ENCODE assay signal across 17 mouse cellular contexts in genomic region chr4:32939521-32939920, GRCm38 (mm10). TPM values are rescaled to one million over a fixed set of nuclear protein-coding genes. Genes with fewer than 3 reads are reported as not detected.
A peak's percentile ranks its signal among the peaks of the same experiment; 100 is the strongest.
DNase-seq lines count a peak whose midpoint lies in the region; ATAC-seq and TF ChIP-seq lines count a peak whose summit lies in the region.
"Had no signal": no experiment of that assay in that cellular context is flagged by ENCODE, and none has a peak within 500 bp of the region (broad histone marks: within the 10 kb centered on the region; RNA-seq: fewer than 3 reads in every experiment).

No protein-coding gene starts in this region.

- TF ChIP-seq CTCF in layer of hippocampus, adult 2 months (conservative IDR thresholded peaks at IDR 0.05): no peak
- no peak for TF ChIP-seq CTCF in brain, embryonic 14.5 days (IDR thresholded peaks at IDR 0.05; ENCODE audit: borderline replicate concordance, extremely low read depth, insufficient read depth, insufficient read length)

- no peaks in the 10 kb centered on the region for H3K36me3 ChIP-seq in forebrain, embryonic 12.5 days (replicated peaks)
- H3K36me3 ChIP-seq in midbrain, embryonic 15.5 days (replicated peaks): no peaks in the 10 kb centered on the region
- H3K36me3 ChIP-seq: heart, embryonic 12.5 days had no signal

- no peak overlapping the region for H3K9ac ChIP-seq in forebrain, embryonic 12.5 days
- no peak overlapping the region for H3K9ac ChIP-seq in midbrain, embryonic 15.5 days
- H3K9ac ChIP-seq: heart, embryonic 12.5 days; liver, embryonic 14.5 days had no signal

- 18% methylated on average over 4 of the region's 4 CpGs for WGBS in forebrain, embryonic 12.5 days
- WGBS in midbrain, embryonic 15.5 days: 30% methylated on average over 4 of the region's 4 CpGs

- DNase-seq in layer of hippocampus, adult 2 months (ENCODE audit: low spot score in 2 of 2): no peak
- no peak for DNase-seq in layer of hippocampus, postnatal 25 days (ENCODE audit: extremely low spot score in 1 of 2, low spot score in 1 of 2)
- peak; percentile 70 for DNase-seq in brain, embryonic 14.5 days (ENCODE audit: low read depth)
- no peak for DNase-seq in spleen, adult 18-20 months
- no peak for DNase-seq in T-cell, adult 2 months (ENCODE audit: low spot score)
- DNase-seq in kidney, postnatal 36 days: no peak
- DNase-seq: adrenal gland, adult 2 months; gastrocnemius, postnatal 25 days; lung, postnatal 14 days had no signal

- H3K27ac ChIP-seq in layer of hippocampus, adult 2 months: peak overlapping the region; percentile 76
- peak overlapping the region; percentile 57 for H3K27ac ChIP-seq in forebrain, embryonic 12.5 days
- H3K27ac ChIP-seq in midbrain, embryonic 15.5 days: peak overlapping the region; percentile 45; the same call in 1 of the 2 replicates
- H3K27ac ChIP-seq: liver, embryonic 14.5 days had no signal

- H3K27me3 ChIP-seq in forebrain, embryonic 12.5 days: no peaks in the 10 kb centered on the region
- no peaks in the 10 kb centered on the region for H3K27me3 ChIP-seq in midbrain, embryonic 15.5 days (replicated peaks)
- H3K27me3 ChIP-seq: heart, embryonic 12.5 days; Patski had no signal

- no peak for TF ChIP-seq POLR2A in brain, embryonic 14.5 days (IDR thresholded peaks at IDR 0.05; ENCODE audit: borderline replicate concordance, extremely low read depth, insufficient read depth, insufficient read length, poor library complexity, severe bottlenecking)

- H3K4me2 ChIP-seq in forebrain, embryonic 12.5 days: no peak overlapping the region
- H3K4me2 ChIP-seq in midbrain, embryonic 15.5 days: no peak overlapping the region
- H3K4me2 ChIP-seq: heart, embryonic 12.5 days had no signal

- no peaks in the 10 kb centered on the region for H3K9me3 ChIP-seq in forebrain, embryonic 12.5 days
- no peaks in the 10 kb centered on the region for H3K9me3 ChIP-seq in midbrain, embryonic 15.5 days
- H3K9me3 ChIP-seq: heart, embryonic 12.5 days had no signal

- no peak overlapping the region for H3K4me3 ChIP-seq in layer of hippocampus, adult 2 months
- H3K4me3 ChIP-seq in forebrain, embryonic 12.5 days (replicated peaks): no peak overlapping the region
- H3K4me3 ChIP-seq in midbrain, embryonic 15.5 days: no peak overlapping the region
- H3K4me3 ChIP-seq: erythroblast, embryonic 14.5 days; heart, embryonic 12.5 days had no signal

- ATAC-seq in forebrain, embryonic 12.5 days (ENCODE audit: low FRiP score): 0 out of 2 replicates have a peak, but pooled peaks have one; percentile 44
- no peak for ATAC-seq in midbrain, embryonic 15.5 days (replicated peaks)
- ATAC-seq: CD4-positive, CD25-positive, alpha-beta regulatory T cell, adult 4 months; Patski had no signal

- H3K4me1 ChIP-seq in forebrain, embryonic 12.5 days: peaks cover 13% of the 10 kb centered on the region
- H3K4me1 ChIP-seq in midbrain, embryonic 15.5 days: peaks cover 4% of the 10 kb centered on the region

RNA-seq across cellular contexts. Expression of gene Ankrd6, which starts 11.1 kb away (rescaled TPM):
- 10 to 100 TPM; 39.6 TPM for total RNA-seq in layer of hippocampus, adult 2 months (2021)
- total RNA-seq in layer of hippocampus, postnatal 25 days (2021): 10 to 100 TPM; 34.8 to 35.6 TPM
- 11.6 and 19.1 TPM in 2 replicates for polyA plus RNA-seq in brain, embryonic 14.5 days (2012; rRNA removed)
- polyA plus RNA-seq in forebrain, embryonic 12.5 days (2016; fragmentation: Nextera tagmentation; extraction: Ambion mirVana): 22.3 and 22.6 TPM in 2 replicates
- 32.2 and 32.4 TPM in 2 replicates for polyA plus RNA-seq in midbrain, embryonic 15.5 days (2015; fragmentation: Nextera tagmentation; extraction: Ambion mirVana)
- total RNA-seq: monocyte, adult 5-6 weeks had no signal

RNA-seq across cellular contexts. Expression of gene Rragd, which starts 43.3 kb away (rescaled TPM):
- 10 to 100 TPM; 62.1 to 68.2 TPM for total RNA-seq in layer of hippocampus, adult 2 months (2021)
- 10 to 100 TPM; 58.9 to 60.5 TPM for total RNA-seq in layer of hippocampus, postnatal 25 days (2021)
- 20.4 and 27.0 TPM in 2 replicates for polyA plus RNA-seq in brain, embryonic 14.5 days (2012; rRNA removed)
- 31.2 and 31.8 TPM in 2 replicates for polyA plus RNA-seq in forebrain, embryonic 12.5 days (2016; fragmentation: Nextera tagmentation; extraction: Ambion mirVana)
- polyA plus RNA-seq in midbrain, embryonic 15.5 days (2015; fragmentation: Nextera tagmentation; extraction: Ambion mirVana): 31.3 and 32.2 TPM in 2 replicates
